Mouse (Mus musculus): ENCODE measurements around the gene Mrgprh.
A peak's percentile ranks its signal among the peaks of the same experiment; 100 is the strongest.

The Mrgprh gene

DNA sequence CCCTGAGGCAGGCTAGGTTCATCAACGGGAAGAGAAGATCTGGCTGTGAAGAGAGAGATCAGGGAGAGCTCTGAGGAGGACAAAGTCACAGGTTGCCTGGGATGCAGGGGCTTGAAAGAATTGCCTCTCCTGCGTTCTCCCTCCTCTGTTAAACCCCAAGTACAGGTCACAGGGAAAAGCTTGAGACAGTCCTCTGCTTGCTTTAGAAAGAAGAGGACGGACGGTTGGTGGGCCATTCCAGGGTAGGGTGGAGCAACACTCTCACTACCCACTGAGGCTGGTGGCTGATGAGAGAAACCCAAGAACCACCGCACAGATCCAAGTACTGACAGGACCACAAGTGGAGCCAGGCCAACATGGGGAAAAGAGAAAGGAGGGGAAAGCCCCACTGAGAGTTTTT is at the start of gene Mrgprh:
TSS of gene Mrgprh (plus strand) at position 301 of the 400 bp plus-strand sequence.
- no peak for DNase-seq

DNA sequence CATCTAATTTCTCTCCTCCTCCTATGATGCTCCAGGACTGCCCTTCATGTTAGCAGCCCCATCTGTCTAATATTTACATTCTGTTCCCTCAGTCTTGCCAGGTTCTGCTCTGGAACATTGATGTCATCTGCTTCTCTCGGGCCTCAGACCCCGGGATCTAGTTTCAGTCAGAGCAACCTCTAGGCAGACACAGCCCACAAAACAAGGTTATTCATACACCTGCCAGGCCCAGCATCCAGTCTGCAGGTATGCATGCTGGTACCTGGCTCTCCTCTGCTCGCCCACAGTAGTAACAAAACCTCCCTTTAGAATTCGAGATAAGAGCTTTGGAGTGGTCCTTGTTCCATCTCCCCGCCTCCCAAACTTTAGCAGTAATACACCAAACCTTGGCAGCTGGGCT is 45.5 kb upstream of the Mrgprh start:
- DNase-seq, result peak; percentile 31

DNA sequence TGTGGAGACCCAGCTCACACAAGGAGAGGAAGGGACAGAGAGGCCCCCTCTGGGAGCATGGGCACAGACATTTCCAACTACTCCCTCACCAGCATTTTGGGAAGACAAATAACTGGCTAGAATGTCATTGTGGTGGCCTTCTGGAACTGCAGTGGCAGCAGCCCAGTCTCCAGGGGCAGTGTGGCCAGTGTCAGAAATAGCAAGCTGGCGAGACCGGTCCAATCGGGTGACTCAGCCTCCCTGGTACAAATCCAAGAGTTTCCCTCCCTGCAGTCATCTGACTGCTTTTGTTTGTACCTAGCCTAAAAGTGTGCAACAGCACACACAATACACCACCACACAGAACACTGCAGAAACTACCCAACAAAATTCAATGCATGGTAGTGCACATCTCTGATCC is 43.6 kb upstream of the Mrgprh start:
- DNase-seq, result peak; percentile 61

DNA sequence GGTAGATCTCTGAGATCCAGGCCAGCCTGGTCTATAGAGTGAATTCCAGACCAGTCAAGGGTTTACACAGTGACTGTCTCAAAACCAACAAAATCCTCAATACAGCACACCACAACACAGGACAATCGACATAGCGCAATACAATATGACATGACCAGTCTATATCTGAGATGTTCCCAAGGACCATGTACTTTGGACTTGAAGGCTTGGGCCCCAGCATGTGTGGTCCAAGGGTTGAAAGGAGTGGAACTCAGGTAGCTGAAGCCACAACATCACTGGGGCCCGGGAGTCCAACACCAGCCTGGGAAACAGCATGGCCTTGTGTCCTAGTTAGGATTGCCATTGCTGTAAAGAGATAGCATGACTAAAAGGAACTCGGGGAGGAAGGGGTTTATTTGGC is 43.2 kb upstream of the Mrgprh start:
- DNase-seq, result no peak

DNA sequence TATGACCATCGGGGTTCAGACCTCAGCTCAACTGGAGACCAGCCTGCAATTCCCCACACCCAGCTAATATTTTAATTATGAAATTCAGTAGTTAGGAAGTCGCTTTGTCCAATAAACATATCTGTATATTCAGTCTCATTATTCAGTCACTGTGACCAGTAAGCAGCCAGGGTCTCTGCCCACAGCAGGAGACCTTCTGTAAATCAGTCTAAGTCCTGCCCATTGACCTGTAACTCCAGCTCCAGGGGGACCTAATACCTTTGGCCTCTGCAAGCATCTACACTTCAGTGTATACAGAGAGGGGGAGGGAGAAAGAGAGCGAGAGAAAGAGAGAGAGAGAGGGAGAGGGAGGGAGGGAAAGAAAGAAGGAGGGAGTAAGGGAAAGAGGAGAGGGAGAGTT is 41.5 kb upstream of the Mrgprh start:
- DNase-seq, result no peak

DNA sequence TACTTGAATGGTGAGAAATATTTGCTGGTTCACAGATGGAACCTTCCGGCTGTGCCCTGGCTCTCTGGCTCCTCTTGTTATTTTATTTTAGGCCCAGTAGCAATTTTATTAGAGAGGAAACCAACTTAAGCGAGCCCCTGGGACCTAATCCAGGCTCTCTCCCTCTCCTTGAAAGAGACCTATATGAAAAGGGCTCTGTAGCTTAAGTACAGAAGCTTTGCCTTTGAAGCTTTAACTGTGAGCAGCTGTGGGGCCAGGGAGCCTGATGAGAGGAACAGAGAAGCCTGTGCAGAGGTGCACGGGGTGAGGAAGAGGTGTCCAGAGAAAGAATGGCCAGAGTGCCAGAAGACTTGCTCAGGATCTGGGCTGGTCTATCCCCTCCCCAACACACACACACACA is 41.0 kb upstream of the Mrgprh start:
- DNase-seq, result no peak

DNA sequence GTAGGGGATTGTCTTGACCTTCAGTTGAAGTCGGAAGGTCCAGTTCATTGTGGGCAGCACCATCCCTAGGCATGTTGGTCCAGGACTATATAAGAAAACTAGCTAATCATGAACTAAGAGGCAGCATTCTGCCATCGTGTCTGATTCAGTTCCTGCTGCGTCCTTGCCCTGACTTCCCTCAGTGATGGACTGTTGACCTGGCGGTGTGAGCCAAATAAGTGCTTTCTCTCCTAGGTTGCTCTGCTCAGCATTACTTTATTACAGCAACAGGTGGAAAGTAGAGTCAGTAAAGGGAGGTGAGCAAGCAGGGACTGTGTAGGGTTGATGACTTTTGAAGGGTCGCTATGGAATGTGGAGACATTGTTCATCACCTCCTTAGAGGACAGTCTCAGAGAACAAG is 40.1 kb upstream of the Mrgprh start:
- DNase-seq, result no peak

DNA sequence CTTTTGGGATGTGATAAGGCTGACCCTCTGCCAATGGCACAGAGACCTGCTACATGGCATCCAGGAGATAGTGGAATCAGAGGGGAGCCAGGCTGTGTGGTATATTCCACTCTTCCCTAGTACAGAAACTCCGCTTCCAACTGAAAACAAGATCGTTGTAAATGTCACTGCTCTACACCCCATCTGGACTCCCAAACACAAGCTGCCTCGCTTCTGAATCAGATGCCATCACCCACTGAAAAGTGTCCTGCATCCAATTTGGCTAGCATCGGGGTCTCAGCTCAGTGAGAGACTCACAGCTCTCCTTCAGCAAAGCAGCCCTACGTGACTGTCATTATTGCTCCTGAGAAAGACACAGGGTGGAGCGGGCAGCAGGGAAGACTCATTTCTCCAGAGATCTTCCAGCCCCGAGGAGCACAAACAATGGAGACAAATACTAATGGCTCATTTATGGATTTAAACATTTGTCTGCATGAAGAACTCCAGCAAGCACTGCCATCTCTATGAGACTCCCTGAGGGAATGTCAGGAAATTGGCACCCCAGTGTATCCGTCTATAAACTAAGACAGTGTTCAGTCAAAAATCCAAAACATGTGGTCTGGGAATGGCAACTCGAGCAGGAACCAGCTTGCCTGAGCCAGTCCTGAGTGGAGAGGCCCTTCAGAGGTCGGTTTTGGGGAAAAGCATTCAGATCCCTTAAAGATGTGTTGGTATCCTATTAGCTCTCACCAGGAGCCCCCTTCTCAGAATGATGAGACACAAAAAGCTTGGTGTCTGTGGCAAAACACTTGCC is 36.2 kb upstream of the Mrgprh start:
- peak; percentile 30 for DNase-seq

DNA sequence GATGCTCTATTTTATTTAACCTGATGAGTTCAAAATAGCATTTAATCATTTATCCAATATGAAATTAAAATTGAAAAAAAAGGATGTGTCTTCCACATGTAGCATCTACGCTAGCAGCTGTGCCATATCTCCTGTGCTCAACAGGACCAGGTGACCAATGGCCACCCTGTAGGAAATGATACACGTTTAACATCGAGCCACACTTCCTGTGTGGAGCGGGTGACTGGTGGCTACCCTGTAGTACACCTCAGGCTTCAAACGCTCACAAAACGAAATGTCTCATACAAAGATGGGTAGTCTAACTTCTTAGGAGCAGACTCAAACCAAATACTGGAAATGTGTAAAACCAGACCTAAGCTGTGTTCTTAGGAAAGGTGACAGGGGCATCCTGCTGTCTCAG is 32.0 kb upstream of the Mrgprh start:
- no peak for DNase-seq

DNA sequence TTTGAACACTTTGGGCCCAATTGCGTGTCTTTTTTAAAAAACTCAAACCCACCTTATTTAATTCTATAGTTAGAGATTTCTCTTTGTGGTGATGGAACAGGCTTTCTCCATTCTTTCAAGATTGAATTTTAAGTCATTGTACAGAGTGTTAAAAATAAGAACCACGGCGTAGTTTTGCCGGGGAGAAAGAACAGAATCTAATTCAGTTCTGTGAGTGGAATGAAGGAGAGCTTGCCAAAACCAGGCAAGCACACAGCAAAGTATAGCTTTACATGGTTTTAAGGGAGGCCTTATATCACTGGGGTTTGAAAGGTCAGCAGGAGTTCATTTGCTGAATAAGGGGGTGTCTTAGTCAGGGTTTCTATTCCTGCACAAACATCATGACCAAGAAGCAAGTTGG is 31.3 kb upstream of the Mrgprh start:
- DNase-seq, result no peak

DNA sequence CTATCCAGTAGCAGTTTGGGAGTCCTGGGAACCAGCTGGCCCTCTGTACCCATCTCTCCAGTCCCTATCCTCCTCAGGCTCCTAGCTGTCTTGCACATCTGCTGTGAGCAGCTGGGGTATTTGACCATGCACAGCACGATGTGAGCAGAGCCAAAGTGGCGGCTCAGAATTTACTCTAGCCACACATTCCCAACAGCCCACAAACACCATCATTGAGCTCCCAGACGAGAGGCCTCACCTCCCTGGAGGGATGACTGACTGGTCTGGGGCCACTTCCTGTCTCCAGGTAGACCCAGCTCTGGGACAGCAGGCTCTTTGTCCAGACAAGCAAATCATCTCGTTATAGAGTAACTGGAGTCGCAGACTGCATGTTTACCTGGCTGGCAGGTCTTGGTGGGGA is 30.0 kb upstream of the Mrgprh start:
- no peak for DNase-seq

DNA sequence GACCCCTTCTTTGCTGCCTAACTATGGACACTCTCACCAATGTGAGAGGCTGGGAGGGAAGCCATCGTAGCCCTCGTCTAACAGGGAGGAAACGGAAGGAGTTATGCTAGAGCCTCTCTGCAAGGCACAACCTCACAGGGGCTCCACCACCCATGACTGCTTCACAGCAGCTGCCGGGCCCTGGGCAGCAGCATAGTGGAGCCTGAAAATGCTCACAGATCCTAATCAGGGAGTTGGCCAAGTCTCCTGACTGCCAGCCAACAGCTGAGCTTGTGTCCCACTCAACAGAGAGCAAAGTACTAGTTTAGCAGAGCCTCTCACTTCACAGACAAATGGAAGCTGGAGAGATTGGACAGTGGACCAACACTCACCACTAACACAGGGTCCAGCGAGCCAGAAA is 29.4 kb upstream of the Mrgprh start:
- DNase-seq, result no peak

DNA sequence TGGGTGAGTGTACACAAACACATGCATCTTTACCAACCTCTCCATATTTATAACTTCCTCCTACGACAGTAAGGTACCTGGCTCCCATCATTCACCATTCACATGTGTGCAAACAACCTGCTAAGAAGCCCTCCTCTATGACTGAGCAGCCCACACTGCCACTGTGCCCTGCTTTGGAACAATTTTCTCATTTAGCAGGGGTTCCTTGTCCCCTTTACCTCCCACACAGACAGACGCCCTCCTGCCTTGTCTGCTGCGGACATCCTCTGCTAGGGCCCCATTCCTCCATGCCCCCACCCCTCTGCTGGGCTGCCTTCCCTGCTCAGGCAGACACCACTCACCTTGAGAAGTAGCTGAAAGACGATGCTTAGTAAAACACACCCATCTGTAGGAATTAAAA is 28.1 kb upstream of the Mrgprh start:
- no peak for DNase-seq

DNA sequence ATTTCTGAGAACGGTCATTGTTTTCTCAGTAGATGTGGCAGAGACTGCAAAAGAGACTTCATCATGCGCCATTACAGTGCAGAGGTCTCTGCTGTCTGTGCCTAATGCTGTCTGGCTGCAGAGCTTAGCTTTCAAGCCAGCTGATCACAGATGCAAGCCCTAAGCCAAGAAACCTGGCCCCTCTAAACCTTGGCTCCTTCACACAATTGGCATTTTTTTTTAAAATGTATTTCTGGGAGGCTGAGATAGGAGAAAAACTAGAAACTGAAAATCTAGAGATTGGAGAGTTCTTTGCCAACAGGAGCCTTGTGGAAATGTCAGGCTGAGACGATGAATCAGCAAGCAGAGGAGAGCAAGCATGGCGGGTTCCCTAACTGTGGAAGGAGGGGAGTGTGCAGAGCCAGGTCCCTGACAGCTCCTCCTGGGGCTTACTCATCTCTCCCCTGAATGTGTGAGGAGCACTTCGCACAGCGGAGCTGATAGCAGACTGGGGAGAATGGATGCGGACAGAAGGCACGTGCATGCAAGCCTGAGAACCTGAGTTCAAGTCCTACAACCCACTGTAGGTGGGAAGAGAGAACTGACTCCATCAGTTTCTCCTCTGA is 26.0 kb upstream of the Mrgprh start:
- DNase-seq, result no peak

DNA sequence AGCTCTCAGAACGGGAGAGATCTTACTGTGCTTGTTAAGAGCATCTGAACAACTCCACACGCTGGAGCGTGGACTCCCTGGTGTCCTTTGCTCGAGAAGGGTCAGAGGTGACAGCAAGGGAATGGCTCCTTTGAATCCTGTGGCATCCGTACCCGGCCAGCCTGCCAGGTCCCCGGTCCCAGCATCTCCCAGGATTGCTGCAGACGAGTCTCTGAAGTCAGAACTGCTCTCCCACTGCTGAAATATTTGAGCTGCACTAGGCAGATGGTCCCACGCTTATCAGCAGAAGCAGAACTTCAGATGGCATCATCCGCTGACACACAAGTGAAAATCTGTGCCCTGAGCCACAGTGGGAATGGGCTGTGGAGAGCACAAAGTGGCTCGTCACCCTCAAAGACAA is 24.1 kb upstream of the Mrgprh start:
- no peak for DNase-seq

DNA sequence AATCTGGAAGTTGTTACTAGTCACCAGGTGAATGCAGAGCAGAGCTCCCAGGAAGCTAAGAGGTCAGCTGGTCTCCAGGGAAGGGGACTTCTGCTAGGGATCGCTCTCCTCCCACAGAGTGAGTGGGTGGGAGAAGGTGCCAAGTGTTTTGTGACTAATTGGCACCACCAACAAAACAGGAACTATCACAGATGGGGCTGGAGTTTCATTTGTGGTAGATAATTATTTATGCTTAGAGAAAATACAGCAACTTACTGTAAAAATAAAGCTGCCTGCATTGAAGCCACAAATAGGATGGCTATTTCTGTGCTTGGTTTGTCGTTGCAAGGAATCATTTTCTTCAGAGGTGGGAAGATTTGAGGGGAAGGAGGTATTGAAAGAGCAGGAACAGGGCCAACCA is 22.0 kb upstream of the Mrgprh start:
- DNase-seq, result no peak

DNA sequence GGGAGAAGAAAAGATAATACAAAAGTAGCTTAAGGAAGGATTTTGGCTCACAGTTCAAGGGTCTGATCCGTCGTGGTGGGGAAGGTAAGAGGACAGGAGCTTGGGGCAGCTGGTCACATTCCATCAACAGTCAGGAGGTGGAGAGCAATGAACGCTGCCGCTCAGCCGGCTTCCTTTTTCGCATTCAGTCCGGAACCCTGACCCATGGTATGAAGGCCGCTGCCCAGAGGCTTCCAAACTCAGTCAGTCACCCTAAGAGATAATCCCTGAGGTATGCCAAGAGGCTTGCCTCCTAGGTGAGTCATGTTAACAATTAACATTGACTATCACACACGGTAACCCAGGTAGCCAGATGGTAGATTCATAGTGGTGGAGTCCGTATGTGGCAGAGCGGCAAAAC is 21.4 kb upstream of the Mrgprh start:
- DNase-seq, result no peak

DNA sequence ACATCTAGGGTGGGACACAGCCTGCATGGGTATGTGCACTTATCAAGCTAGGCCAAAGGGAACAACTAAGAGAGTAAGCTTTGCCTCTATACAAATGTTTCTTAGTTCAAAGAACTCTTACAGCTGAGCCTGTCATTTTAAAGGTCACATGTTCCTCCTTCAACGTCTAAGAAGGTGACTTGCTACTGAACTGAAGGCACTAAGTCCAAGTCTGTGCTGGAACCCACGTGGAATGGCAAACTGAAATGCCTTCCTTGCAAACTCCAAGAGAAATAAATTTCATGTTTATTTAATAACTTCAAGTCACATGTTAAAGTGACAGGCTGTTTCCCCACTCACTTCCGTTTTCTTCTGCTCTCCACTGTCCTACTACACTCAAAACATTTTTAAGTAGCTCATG is 18.4 kb upstream of the Mrgprh start:
- no peak for DNase-seq

DNA sequence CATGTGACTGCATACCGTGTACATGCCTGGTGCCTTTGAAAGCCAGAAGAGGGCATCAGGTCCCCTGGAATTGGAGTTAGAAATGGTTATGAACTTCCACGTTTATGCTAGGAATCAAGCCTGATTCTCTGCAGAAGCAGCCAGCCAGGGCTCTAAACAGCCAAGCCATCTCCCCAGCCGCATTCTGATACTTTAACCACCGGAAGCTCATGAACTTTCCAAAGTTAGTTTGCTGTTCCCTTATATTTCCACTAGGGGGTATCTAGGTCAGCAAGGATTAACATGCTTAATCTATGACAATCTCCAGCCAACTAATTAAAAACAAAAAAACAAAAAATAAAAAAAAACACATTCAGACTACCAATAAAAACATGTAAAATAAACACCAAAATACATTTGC is 17.8 kb upstream of the Mrgprh start:
- DNase-seq, result no peak

DNA sequence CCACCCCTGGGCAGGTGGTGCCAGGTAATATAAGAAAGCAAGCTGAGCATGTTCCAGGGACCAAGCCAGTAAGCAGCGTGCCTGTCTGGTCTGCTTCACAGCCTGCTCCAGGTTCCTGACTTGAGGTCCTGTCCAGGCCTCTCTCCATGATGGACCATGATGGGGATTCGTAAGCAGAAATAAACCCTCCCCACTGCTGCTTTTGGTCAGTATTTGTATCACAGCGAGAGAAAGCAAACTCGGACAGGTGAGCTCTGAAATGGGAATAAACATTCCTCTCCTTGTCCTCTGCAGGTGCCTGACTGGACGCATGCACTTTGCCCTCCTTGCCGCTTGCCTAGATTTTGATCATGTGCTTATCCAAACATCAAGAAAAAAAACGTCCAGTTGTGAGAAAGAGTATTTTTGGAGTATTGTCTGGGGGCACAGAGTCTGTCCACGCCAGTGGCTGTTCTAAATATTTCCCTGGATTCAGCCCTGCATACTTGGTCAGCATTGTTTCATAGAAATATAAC is 16.8 kb upstream of the Mrgprh start:
- no peak for DNase-seq

DNA sequence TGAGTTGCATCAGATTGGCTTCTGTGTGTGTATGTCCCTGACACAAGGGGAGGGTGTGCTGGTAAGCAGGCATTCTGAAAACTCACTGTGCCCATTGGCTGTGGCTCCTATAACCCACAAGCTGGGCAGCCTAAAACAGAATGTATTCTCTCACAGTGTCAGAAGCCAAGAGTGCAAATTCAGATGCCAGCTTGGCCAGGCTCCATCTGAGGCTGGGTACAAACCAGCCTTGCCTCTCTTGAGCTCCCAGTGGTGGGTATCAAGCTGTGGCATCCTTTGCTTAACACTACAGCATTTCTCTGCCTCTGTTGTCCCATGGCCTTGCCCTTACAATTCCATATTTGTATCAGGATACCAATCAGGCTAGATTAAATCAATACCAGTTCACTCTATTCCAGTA is 11.7 kb upstream of the Mrgprh start:
- DNase-seq, result no peak

DNA sequence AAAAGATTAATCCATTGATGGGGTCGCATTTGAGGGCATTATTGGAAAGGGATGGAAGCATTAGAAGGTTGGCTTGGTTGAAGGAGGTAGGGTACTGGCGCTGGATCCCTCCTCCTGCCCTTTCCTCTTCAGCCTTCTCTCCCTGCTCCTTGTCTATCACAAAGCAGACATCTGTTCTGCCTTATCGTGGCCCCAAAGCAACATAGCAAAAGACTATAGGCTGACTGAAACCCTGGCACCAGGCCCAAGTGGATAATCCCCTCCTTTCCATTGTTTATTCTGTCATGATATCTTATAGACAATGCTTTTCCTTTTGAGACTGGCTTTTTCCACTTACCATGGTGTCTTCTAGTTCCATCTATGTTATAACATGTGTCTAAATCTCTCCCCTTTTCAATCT is 10.4 kb upstream of the Mrgprh start:
- DNase-seq, result no peak

DNA sequence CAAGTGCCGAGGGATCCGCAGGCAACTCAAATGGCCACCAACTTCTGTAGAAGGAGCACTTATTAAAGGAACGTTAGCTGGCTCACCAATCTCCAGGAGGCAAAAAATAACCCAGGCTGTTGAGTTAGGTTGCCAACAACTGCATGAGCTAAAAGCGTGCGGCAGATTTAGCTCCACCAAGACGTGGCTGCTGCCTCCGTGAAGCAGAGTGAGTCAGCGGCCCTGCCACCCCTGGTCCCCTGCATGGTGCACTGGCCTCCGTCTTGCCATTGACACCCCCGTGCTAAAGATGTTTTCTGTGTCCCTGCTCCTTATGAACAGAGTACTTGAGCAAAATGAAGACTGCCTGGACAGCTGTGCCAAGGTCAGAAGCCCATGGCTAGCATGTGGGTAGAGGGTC is 9.0 kb upstream of the Mrgprh start:
- DNase-seq, result no peak

DNA sequence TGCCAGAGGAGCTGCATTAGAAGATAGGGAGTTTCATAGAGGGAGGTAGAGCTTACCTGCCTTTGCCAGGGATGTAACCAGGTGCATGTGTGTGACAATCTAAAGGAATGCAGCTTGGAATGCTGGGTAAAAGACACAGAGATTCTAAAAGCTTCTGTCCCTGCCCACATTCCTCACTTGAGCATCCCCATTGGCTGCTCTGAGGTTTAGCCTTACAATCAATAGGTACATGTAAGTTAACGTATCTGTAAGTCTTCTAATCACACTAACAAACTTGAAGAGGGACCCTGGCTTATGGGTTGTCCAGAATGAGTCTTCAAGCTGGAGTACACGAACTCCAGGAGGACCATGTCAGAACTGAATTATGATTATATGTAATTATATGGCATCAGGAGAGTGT is 7.8 kb upstream of the Mrgprh start, which contains the start of gene Mas1:
TSS of gene Mas1 (minus strand) at position 101 of the 400 bp plus-strand sequence.
- no peak for DNase-seq

DNA sequence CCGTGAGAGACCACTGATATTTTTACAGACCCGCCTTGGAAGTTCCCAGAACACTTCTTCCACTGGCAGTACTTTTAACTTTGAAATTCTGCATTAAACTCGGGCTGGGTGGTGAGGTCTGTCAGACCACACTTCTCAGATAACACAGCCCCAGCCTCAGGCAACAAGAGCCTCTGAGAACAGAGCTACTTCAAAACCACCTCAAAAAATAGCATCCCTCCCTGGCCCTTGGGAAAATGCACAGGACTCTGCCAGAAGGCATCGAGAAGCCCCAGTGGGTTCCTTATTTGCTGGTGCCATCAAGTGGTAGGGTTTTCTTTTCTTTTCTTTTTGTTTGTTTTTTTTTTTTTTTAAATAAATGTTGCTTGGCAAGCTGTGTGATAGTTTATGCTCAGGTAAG is 7.2 kb upstream of the Mrgprh start:
- DNase-seq, result no peak

Data from cerebellum, adult 11 months (tissue).